In the genomic region with DNA sequence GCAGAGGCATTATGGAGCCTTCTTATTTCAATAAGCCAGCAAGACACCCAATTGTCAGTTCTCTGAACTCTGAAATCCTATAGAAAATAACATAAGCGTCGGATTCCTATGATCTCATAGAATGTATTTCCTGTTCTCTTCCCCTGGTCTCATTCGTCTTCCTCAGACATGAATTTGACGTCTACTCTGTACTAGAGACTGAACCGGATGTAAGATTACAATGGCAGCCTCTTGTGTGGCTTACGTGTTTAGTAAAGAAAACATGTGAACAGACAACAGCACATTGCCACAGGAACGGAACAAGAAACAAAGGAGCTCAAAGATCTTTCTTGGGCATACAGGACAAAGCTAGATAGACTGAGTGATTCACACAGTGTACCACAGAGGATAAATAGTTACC, we compare ENCODE assay signal across 20 mouse cellular contexts. TPM values are rescaled to one million over a fixed set of nuclear protein-coding genes. Genes with fewer than 3 reads are reported as not detected.
DNase-seq lines count a peak whose midpoint lies in the region; ATAC-seq and TF ChIP-seq lines count a peak whose summit lies in the region.
"Had no signal": no experiment of that assay in that cellular context is flagged by ENCODE, and none has a peak within 500 bp of the region (broad histone marks: within the 10 kb centered on the region; RNA-seq: fewer than 3 reads in every experiment).

No protein-coding gene starts in this region.

- H3K9me3 ChIP-seq in lung, embryonic 14.5 days (ENCODE audit: low read depth, low read length): no peaks in the 10 kb centered on the region
- no peaks in the 10 kb centered on the region for H3K9me3 ChIP-seq in lung, embryonic 16.5 days (ENCODE audit: control insufficient read depth, low read length)
- H3K9me3 ChIP-seq: embryonic facial prominence, embryonic 13.5 days; embryonic facial prominence, embryonic 15.5 days; forebrain, embryonic 10.5 days; forebrain, embryonic 12.5 days had no signal

- DNase-seq in lung, embryonic 14.5 days: peak; percentile 28
- no peak for DNase-seq in lung, postnatal 10 days
- no peak for DNase-seq in lung, postnatal 4 days
- DNase-seq: adrenal gland, adult 2 months; adrenal gland, postnatal 10 days; adrenal gland, postnatal 25 days; cerebellum, adult 11 months; cerebellum, adult 18-20 months; cerebellum, adult 8-10 months; cerebellum, adult 9-11 months; cerebellum, postnatal 36 days; embryo, embryonic 11 days had no signal

- WGBS in lung, embryonic 14.5 days: 53% methylated on average over 7 of the region's 7 CpGs
- WGBS in lung, embryonic 16.5 days: 57% methylated on average over 7 of the region's 7 CpGs

- no peak overlapping the region for H3K4me3 ChIP-seq in lung, embryonic 14.5 days (ENCODE audit: low read depth, low read length)
- H3K4me3 ChIP-seq in lung, embryonic 16.5 days (ENCODE audit: low read length): no peak overlapping the region
- H3K4me3 ChIP-seq: embryonic facial prominence, embryonic 13.5 days; embryonic facial prominence, embryonic 15.5 days; erythroblast, embryonic 14.5 days; forebrain, embryonic 10.5 days; forebrain, embryonic 12.5 days had no signal

- H3K27me3 ChIP-seq in lung, embryonic 14.5 days (ENCODE audit: insufficient read depth, low read length): 0 out of 2 replicates have a peak, but pooled peaks cover 4% of the 10 kb centered on the region
- H3K27me3 ChIP-seq in lung, embryonic 16.5 days (ENCODE audit: control insufficient read depth, insufficient read depth, low read depth, low read length): peaks cover 3% of the 10 kb centered on the region; the same call in 1 of the 2 replicates
- H3K27me3 ChIP-seq: embryonic facial prominence, embryonic 15.5 days had no signal

- no peak overlapping the region for H3K27ac ChIP-seq in lung, embryonic 14.5 days (ENCODE audit: low read depth)
- no peak overlapping the region for H3K27ac ChIP-seq in lung, embryonic 16.5 days (ENCODE audit: low read length)
- H3K27ac ChIP-seq: embryonic facial prominence, embryonic 13.5 days; embryonic facial prominence, embryonic 15.5 days; forebrain, embryonic 10.5 days; forebrain, embryonic 12.5 days had no signal

- peak; percentile 60; the same call in 1 of the 2 replicates for ATAC-seq in lung, embryonic 14.5 days (ENCODE audit: insufficient read depth)
- 0 out of 2 replicates have a peak, but pooled peaks have one; percentile 12 for ATAC-seq in lung, embryonic 16.5 days (ENCODE audit: low read depth)
- ATAC-seq: forebrain, embryonic 14.5 days; forebrain, embryonic 16.5 days had no signal

- no peaks in the 10 kb centered on the region for H3K36me3 ChIP-seq in lung, embryonic 14.5 days (ENCODE audit: insufficient read depth)
- H3K36me3 ChIP-seq in lung, embryonic 16.5 days (ENCODE audit: control insufficient read depth, insufficient read depth, low read length): no peaks in the 10 kb centered on the region
- H3K36me3 ChIP-seq: embryonic facial prominence, embryonic 13.5 days; embryonic facial prominence, embryonic 15.5 days; forebrain, embryonic 10.5 days; forebrain, embryonic 12.5 days had no signal

- H3K9ac ChIP-seq in lung, embryonic 14.5 days: no peak overlapping the region
- no peak overlapping the region for H3K9ac ChIP-seq in lung, embryonic 16.5 days (ENCODE audit: low read length)
- H3K9ac ChIP-seq: embryonic facial prominence, embryonic 13.5 days; embryonic facial prominence, embryonic 15.5 days; forebrain, embryonic 12.5 days had no signal

- no peak overlapping the region for H3K4me2 ChIP-seq in lung, embryonic 14.5 days
- no peak overlapping the region for H3K4me2 ChIP-seq in lung, embryonic 16.5 days (ENCODE audit: low read depth, low read length)
- H3K4me2 ChIP-seq: embryonic facial prominence, embryonic 13.5 days; embryonic facial prominence, embryonic 15.5 days; forebrain, embryonic 12.5 days had no signal

- no peak for TF ChIP-seq CTCF in lung, embryonic 14.5 days (IDR thresholded peaks at IDR 0.05; ENCODE audit: low read depth)

- H3K4me1 ChIP-seq in lung, embryonic 14.5 days (ENCODE audit: insufficient read depth): no peaks in the 10 kb centered on the region
- no peaks in the 10 kb centered on the region for H3K4me1 ChIP-seq in lung, embryonic 16.5 days (replicated peaks; ENCODE audit: control insufficient read depth, insufficient read depth, low read length)
- H3K4me1 ChIP-seq: embryonic facial prominence, embryonic 15.5 days had no signal

RNA-seq across cellular contexts. Expression of a gene that starts 5.3 kb away (rescaled TPM):
- 3.3 and 4.1 TPM in 2 replicates for polyA plus RNA-seq in lung, embryonic 14.5 days (2014; fragmentation: Nextera tagmentation; extraction: Ambion mirVana)
- 0.84 and 1.1 TPM in 2 replicates for polyA plus RNA-seq in lung, embryonic 16.5 days (2015; fragmentation: Nextera tagmentation; extraction: Ambion mirVana)
- polyA plus RNA-seq: erythroblast, embryonic 14.5 days had no signal
